Mouse (Mus musculus): ENCODE results near the gene Nr1h3. TPM values are rescaled to one million over a fixed set of nuclear protein-coding genes. Genes with fewer than 3 reads are reported as not detected.
"Not testable (repeated sequence)": the region's sequence is repeated elsewhere in the genome, so short reads cannot be mapped to it uniquely, and the experiment has no call there.

The Nr1h3 gene
- total and polyA plus RNA-seq, 2 experiments from 2014 or later = 0.70 to 0.82 TPM

GRCm38 (mm10) chr2:91237511-91238080, 35.0 kb upstream of the Nr1h3 start:
- ATAC-seq (ENCODE audit: low FRiP score) = peak; percentile 75
- H3K4me3 ChIP-seq (ENCODE audit: low read depth, low read length) = peak overlapping the region; percentile 51
- H3K27me3 ChIP-seq (ENCODE audit: insufficient read depth, low read length); H3K9me3 ChIP-seq (ENCODE audit: low read length); H3K4me1 ChIP-seq (ENCODE audit: insufficient read depth, low read length); H3K36me3 ChIP-seq (ENCODE audit: insufficient read depth, low read length): not testable (repeated sequence)
- WGBS = 25% methylated on average over 4 of the region's 4 CpGs
- peak overlapping the region; percentile 78 for H3K27ac ChIP-seq (ENCODE audit: low read depth, low read length)
- peak overlapping the region; percentile 60 for H3K9ac ChIP-seq (replicated peaks; ENCODE audit: low read length, poor library complexity, severe bottlenecking)
- peak; percentile 64 for TF ChIP-seq CTCF (IDR thresholded peaks at IDR 0.05)
- peak overlapping the region; percentile 32 for H3K4me2 ChIP-seq (ENCODE audit: low read depth, low read length, poor library complexity, severe bottlenecking)
- peak; percentile 44 for DNase-seq (ENCODE audit: low spot score)

DNA sequence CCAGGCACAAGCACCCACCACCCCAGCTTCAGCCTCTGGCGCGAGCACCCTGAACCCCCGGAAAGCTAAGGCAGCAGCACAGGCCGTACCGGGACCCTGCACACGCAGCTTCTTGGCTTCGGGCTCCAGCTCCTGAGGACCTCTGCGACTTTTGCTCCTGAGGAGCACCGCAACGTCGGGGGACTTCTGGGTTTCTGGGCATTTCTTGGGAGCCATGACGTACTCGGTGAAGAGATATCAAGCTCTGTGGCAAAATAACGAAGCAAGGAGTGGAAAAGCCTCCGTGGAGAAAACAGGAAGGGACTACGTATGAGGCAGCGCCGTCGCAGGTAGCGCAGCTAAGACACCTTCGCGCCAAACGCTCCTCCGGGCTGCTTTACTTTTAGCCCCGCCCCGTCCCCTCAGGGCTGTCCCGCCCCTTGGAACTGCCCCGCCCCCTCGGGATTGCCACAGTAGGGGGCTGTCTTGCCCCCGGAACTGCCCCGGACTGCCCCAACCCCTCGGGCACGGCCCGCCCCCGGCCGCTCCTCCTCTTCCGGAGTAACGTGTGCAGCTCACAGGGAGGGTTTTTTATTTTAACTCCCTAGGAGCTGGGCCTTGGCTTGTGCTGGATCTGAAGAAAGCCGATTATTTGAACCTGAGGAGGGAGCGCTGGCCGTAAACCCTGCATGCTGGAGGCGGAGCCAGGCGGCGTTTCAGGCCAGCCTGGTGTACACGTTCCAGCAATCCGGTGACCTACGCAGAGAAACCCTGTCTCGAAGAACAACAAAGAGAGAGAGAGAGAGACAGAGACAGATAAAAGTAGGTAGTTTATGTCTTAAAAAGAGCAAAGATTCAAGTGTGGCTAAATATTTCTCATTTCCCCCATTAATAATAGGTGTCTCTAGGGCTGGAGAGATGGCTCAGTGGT, 34.2 kb upstream of the Nr1h3 start, which contains the start of gene Ddb2:
Ddb2 (minus strand) TSS at position 382 of the 910 bp plus-strand sequence.
- no peaks in the 10 kb centered on the region for H3K36me3 ChIP-seq (ENCODE audit: insufficient read depth, low read length)
- H3K9me3 ChIP-seq (ENCODE audit: low read length) = no peaks in the 10 kb centered on the region
- under 1% methylated on average over 47 of the region's 48 CpGs for WGBS
- no peaks in the 10 kb centered on the region for H3K4me1 ChIP-seq (ENCODE audit: insufficient read depth, low read length)
- H3K4me2 ChIP-seq (ENCODE audit: low read depth, low read length, poor library complexity, severe bottlenecking) = peak within 1 kb of the TSS; percentile 78
- ATAC-seq (ENCODE audit: low FRiP score) (peak; percentile 98), DNase-seq (ENCODE audit: low spot score) (peak; percentile 97)
- H3K4me3 ChIP-seq (ENCODE audit: low read depth, low read length) = peak within 1 kb of the TSS; percentile 51
- peak within 1 kb of the TSS; percentile 78 for H3K27ac ChIP-seq (ENCODE audit: low read depth, low read length)
- peak within 1 kb of the TSS; percentile 60 for H3K9ac ChIP-seq (replicated peaks; ENCODE audit: low read length, poor library complexity, severe bottlenecking)
- no peaks in the 10 kb centered on the region for H3K27me3 ChIP-seq (ENCODE audit: insufficient read depth, low read length)
- TF ChIP-seq CTCF (IDR thresholded peaks at IDR 0.05) = no peak

GRCm38 (mm10) chr2:91229735-91230134, 27.1 kb upstream of the Nr1h3 start:
- H3K4me2 ChIP-seq (ENCODE audit: low read depth, low read length, poor library complexity, severe bottlenecking) = no peak overlapping the region
- WGBS = 78% methylated on average over 2 of the region's 2 CpGs
- H3K9me3 ChIP-seq (ENCODE audit: low read length) = no peaks in the 10 kb centered on the region

DNA sequence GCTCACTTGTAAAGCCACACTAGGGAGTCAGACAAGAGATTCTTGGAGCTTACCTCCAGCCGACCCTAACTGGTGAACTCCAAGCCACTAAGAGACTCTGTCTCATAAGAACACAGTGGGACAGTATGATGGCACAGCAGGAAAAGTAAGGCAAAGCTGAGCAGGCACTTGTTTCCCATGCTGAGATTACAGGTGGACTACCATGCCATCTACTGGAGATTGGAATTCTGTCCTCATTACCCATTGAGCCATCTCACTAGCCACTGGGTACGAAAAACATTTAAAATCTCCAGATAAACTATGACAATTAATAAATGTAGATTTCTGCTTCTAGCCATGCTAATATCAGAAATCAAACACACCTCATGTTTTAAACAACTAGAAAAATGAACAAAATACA, 21.0 kb upstream of the Nr1h3 start:
- no peak overlapping the region for H3K4me3 ChIP-seq (ENCODE audit: low read depth, low read length)
- peak; percentile 34; the same call in 1 of the 2 replicates for TF ChIP-seq CTCF (IDR thresholded peaks at IDR 0.05)
- H3K27me3 ChIP-seq (ENCODE audit: insufficient read depth, low read length) = no peaks in the 10 kb centered on the region
- H3K27ac ChIP-seq (ENCODE audit: low read depth, low read length) = no peak overlapping the region
- no peaks in the 10 kb centered on the region for H3K9me3 ChIP-seq (ENCODE audit: low read length)
- 80% methylated on average over 2 of the region's 2 CpGs for WGBS
- DNase-seq (ENCODE audit: low spot score) = no peak
- no peaks in the 10 kb centered on the region for H3K36me3 ChIP-seq (ENCODE audit: insufficient read depth, low read length)
- no peaks in the 10 kb centered on the region for H3K4me1 ChIP-seq (ENCODE audit: insufficient read depth, low read length)
- no peak for ATAC-seq (ENCODE audit: low FRiP score)
- no peak overlapping the region for H3K9ac ChIP-seq (replicated peaks; ENCODE audit: low read length, poor library complexity, severe bottlenecking)
- H3K4me2 ChIP-seq (ENCODE audit: low read depth, low read length, poor library complexity, severe bottlenecking) = no peak overlapping the region

More at GRCm38 (mm10) chr2:91229735-91230134, 27.1 kb upstream of the Nr1h3 start:
- H3K36me3 ChIP-seq (ENCODE audit: insufficient read depth, low read length) = no peaks in the 10 kb centered on the region
- ATAC-seq (ENCODE audit: low FRiP score) = no peak
- H3K27ac ChIP-seq (ENCODE audit: low read depth, low read length) = no peak overlapping the region
- H3K4me3 ChIP-seq (ENCODE audit: low read depth, low read length) = no peak overlapping the region
- H3K9ac ChIP-seq (replicated peaks; ENCODE audit: low read length, poor library complexity, severe bottlenecking) = no peak overlapping the region
- DNase-seq (ENCODE audit: low spot score) = no peak
- no peaks in the 10 kb centered on the region for H3K4me1 ChIP-seq (ENCODE audit: insufficient read depth, low read length)
- no peak for TF ChIP-seq CTCF (IDR thresholded peaks at IDR 0.05)
- H3K27me3 ChIP-seq (ENCODE audit: insufficient read depth, low read length) = no peaks in the 10 kb centered on the region

GRCm38 (mm10) chr2:91220501-91220900, 17.9 kb upstream of the Nr1h3 start:
- TF ChIP-seq CTCF (IDR thresholded peaks at IDR 0.05) = no peak
- WGBS = 91% methylated on average over 3 of the region's 3 CpGs
- H3K27ac ChIP-seq (ENCODE audit: low read depth, low read length) = no peak overlapping the region
- H3K4me3 ChIP-seq (ENCODE audit: low read depth, low read length) = no peak overlapping the region
- no peak overlapping the region for H3K4me2 ChIP-seq (ENCODE audit: low read depth, low read length, poor library complexity, severe bottlenecking)
- no peak overlapping the region for H3K9ac ChIP-seq (replicated peaks; ENCODE audit: low read length, poor library complexity, severe bottlenecking)
- no peaks in the 10 kb centered on the region for H3K9me3 ChIP-seq (ENCODE audit: low read length)
- DNase-seq (ENCODE audit: low spot score) = no peak
- peaks cover 11% of the 10 kb centered on the region; the same call in 1 of the 2 replicates for H3K36me3 ChIP-seq (ENCODE audit: insufficient read depth, low read length)
- no peaks in the 10 kb centered on the region for H3K4me1 ChIP-seq (ENCODE audit: insufficient read depth, low read length)
- no peaks in the 10 kb centered on the region for H3K27me3 ChIP-seq (ENCODE audit: insufficient read depth, low read length)
- ATAC-seq (ENCODE audit: low FRiP score) = no peak

DNA sequence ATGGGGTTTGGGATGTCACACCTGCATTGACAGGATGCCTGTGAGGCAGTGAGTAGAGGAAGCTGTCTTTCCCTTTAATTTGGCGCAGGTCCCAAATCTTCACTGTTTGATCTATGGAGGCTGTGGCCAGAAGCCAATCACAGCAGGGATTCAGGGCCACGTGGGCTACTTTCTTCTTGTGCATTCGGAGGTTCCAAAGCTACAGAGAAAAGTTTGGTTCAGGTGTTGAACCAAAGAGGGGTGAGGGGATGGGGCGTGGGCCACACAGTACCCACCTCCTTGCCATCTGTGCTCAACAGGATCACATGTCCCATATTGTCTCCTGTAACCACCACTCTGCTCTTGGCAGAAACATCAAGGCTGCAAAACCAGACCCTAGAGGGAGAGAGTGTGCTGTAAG, 14.4 kb upstream of the Nr1h3 start:
- no peaks in the 10 kb centered on the region for H3K9me3 ChIP-seq (ENCODE audit: low read length)
- H3K4me3 ChIP-seq (ENCODE audit: low read depth, low read length) = no peak overlapping the region
- H3K4me2 ChIP-seq (ENCODE audit: low read depth, low read length, poor library complexity, severe bottlenecking) = no peak overlapping the region
- H3K36me3 ChIP-seq (ENCODE audit: insufficient read depth, low read length) = peaks cover 25% of the 10 kb centered on the region; the same call in 1 of the 2 replicates
- DNase-seq (ENCODE audit: low spot score) (peak; percentile 50), ATAC-seq (ENCODE audit: low FRiP score) (no peak)
- no peaks in the 10 kb centered on the region for H3K4me1 ChIP-seq (ENCODE audit: insufficient read depth, low read length)
- WGBS = 62% methylated on average over 4 of the region's 4 CpGs
- H3K27me3 ChIP-seq (ENCODE audit: insufficient read depth, low read length) = no peaks in the 10 kb centered on the region
- H3K27ac ChIP-seq (ENCODE audit: low read depth, low read length) = no peak overlapping the region
- no peak for TF ChIP-seq CTCF (IDR thresholded peaks at IDR 0.05)
- H3K9ac ChIP-seq (replicated peaks; ENCODE audit: low read length, poor library complexity, severe bottlenecking) = no peak overlapping the region

All from midbrain, postnatal 0 days (tissue).